Mouse (Mus musculus) hindbrain, embryonic 14.5 days (tissue): Measurements from ENCODE around the gene Rbbp5. TPM values are rescaled to one million over a fixed set of nuclear protein-coding genes. Genes with fewer than 3 reads are reported as not detected.
"Not testable (repeated sequence)": the region's sequence is repeated elsewhere in the genome, so short reads cannot be mapped to it uniquely, and the experiment has no call there.

Source experiments
- ATAC-seq: fragments of 200-750 bp; cut with Nextera tagmentation; 2 replicates; pipeline ENCODE4 v1.8.0; 2017; ENCODE audit warnings: moderate number of reproducible peaks, mild to moderate bottlenecking, moderate TSS enrichment, moderate library complexity; ENCODE audit not compliant: low FRiP score
- DNase-seq: peaks from one replicate; pipeline ENCODE4 v3.0.0-alpha.2; 2015; ENCODE audit warnings: low spot score
- H3K27ac ChIP-seq: fragments of 300-500 bp; sonication (generic); 2 replicates; pipeline ENCODE4 v1.5.1; 2014; ENCODE audit warnings: mild to moderate bottlenecking, moderate library complexity
- H3K27me3 ChIP-seq: fragments of 300-500 bp; sonication (generic); 2 replicates; pipeline ENCODE4 v1.6.1; 2014; ENCODE audit warnings: mild to moderate bottlenecking, low read length, mixed read lengths; ENCODE audit not compliant: control insufficient read depth, insufficient read depth
- H3K36me3 ChIP-seq: fragments of 300-500 bp; sonication (generic); replicated peaks from 2 replicates; pipeline ENCODE4 v1.6.1; 2014; ENCODE audit not compliant: control insufficient read depth, insufficient read depth
- H3K4me1 ChIP-seq: fragments of 300-500 bp; sonication (generic); replicated peaks from 2 replicates; pipeline ENCODE4 v1.6.1; 2014; ENCODE audit warnings: antibody characterized with exemption, low read length, mixed read lengths; ENCODE audit not compliant: control insufficient read depth, insufficient read depth
- H3K4me2 ChIP-seq: fragments of 300-500 bp; sonication (generic); replicated peaks from 2 replicates; pipeline ENCODE4 v1.6.1; 2014; ENCODE audit warnings: mild to moderate bottlenecking, moderate library complexity
- H3K4me3 ChIP-seq: fragments of 300-500 bp; sonication (generic); replicated peaks from 2 replicates; pipeline ENCODE4 v1.5.1; 2014; ENCODE audit warnings: mild to moderate bottlenecking, low read length
- H3K9ac ChIP-seq: fragments of 300-500 bp; sonication (generic); 2 replicates; pipeline ENCODE4 v1.6.1; 2014
- H3K9me3 ChIP-seq: fragments of 300-500 bp; sonication (generic); 2 replicates; pipeline ENCODE4 v1.6.1; 2016; ENCODE audit warnings: low read length; ENCODE audit not compliant: control insufficient read depth
- WGBS: fragments of 180-500 bp; shearing (Covaris S2); extraction: QIAGEN DNeasy Blood & Tissue Kit; methylation state at CpG from one replicate; pipeline ENCODE4 v1.1.7; 2014; 5-methylcytosine and 5-hydroxymethylcytosine counted together
- polyA plus RNA-seq: library from polyadenylated mRNA; unstranded; fragments of >200 nt; fragmentation: Nextera tagmentation; extraction: Ambion mirVana; gene quantifications from 2 replicates; pipeline ENCODE4 v1.2.1, GENCODE M21; 2014

Rbbp5 gene
- polyA plus RNA-seq, 1 experiment from 2014 or later = 40.9 TPM

DNA sequence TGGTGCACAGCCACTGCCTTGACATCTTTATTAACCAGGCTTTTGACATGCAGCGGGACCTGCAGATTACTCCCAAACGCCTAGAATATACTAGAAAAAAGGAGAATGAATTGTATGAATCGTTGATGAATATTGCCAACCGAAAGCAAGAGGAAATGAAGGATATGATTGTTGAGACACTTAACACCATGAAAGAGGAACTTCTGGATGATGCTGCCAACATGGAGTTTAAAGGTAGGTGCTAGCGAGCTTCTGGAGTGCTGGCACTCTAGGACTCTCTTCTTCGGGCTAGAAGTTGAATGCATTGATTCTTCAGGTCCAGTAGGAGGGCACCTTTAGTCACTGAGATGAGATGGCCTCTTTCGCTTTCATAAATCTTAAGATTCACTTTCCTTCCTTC lies 27.4 kb upstream of the Rbbp5 start:
- H3K27me3 ChIP-seq = no peaks in the 10 kb centered on the region
- no peaks in the 10 kb centered on the region for H3K4me1 ChIP-seq
- 90% methylated on average over 7 of the region's 7 CpGs for WGBS
- H3K27ac ChIP-seq = no peak overlapping the region
- H3K4me3 ChIP-seq = no peak overlapping the region
- H3K9me3 ChIP-seq = no peaks in the 10 kb centered on the region
- no peak overlapping the region for H3K9ac ChIP-seq
- DNase-seq (no peak), ATAC-seq (no peak)
- H3K36me3 ChIP-seq = peaks cover 50% of the 10 kb centered on the region
- no peak overlapping the region for H3K4me2 ChIP-seq

GRCm38 (mm10) chr1:132464651-132465050 lies 12.5 kb upstream of the Rbbp5 start:
- no peak for ATAC-seq
- WGBS = 92% methylated on average over 5 of the region's 5 CpGs

DNA sequence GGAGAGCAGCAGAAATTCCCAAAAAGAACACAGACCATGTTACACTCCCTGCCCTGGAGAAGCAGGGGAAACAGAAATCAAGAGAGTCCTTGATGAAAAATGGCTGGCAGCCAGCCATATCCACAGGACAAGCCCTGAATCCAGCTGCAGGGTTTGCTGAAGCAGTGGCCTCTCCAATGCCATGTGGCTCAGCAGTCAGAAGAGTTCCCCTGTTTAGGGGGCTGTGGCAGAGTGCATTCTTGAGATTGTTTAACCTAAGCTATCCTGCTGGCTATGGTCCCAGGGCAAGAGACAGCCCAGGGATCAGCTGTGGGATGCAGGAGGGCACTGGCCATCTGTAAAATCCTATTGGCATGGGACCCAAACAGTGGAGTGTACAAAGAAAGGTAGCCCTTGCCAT lies 8.2 kb upstream of the Rbbp5 start:
- Histone ChIP-seq H3K4me1 (no peaks in the 10 kb centered on the region), H3K9me3 (no peaks in the 10 kb centered on the region), H3K4me2 (no peak overlapping the region), H3K36me3 (peaks cover 25% of the 10 kb centered on the region), H3K27ac (no peak overlapping the region), H3K9ac (no peak overlapping the region), H3K27me3 (no peaks in the 10 kb centered on the region), H3K4me3 (no peak overlapping the region)
- no peak for ATAC-seq
- DNase-seq = no peak

More at GRCm38 (mm10) chr1:132464651-132465050, 12.5 kb upstream of the Rbbp5 start:
- Histone ChIP-seq H3K4me3 (no peak overlapping the region), H3K27me3 (no peaks in the 10 kb centered on the region), H3K9ac (no peak overlapping the region), H3K4me1 (no peaks in the 10 kb centered on the region), H3K27ac (no peak overlapping the region), H3K4me2 (no peak overlapping the region), H3K9me3 (no peaks in the 10 kb centered on the region), H3K36me3 (peaks cover 50% of the 10 kb centered on the region)
- no peak for DNase-seq

- no peak overlapping the region for H3K9ac ChIP-seq
- H3K36me3 ChIP-seq = peaks cover 19% of the 10 kb centered on the region
- DNase-seq (no peak), ATAC-seq (no peak)
- H3K9me3 ChIP-seq = no peaks in the 10 kb centered on the region
- 93% methylated on average over 7 of the region's 7 CpGs for WGBS
- H3K27me3 ChIP-seq = no peaks in the 10 kb centered on the region
- no peak overlapping the region for H3K27ac ChIP-seq
- no peak overlapping the region for H3K4me3 ChIP-seq
- H3K4me1 ChIP-seq = no peaks in the 10 kb centered on the region
- H3K4me2 ChIP-seq = no peak overlapping the region
Measured at GRCm38 (mm10) chr1:132469519-132469918, 7.6 kb upstream of the Rbbp5 start.

DNA sequence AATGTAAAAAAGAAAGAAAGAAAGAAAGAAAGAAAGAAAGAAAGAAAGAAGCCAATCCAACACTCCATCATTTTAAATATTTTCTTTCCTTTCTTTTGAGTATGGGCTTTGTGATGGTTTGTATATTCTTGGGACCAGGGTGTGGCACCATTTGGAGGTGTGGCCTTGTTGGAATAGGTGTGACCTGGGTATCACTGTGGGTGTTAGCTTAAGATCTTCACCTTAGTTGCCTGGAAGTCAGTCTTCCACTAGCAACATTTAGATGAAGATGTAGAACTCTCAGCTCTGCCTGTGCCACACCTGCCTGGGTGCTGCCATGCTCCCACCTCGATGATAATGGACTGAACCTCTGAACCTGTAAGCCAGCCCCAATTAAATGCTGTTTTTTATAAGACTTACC lies 7.1 kb upstream of the Rbbp5 start:
- not testable (repeated sequence) for ATAC-seq, H3K4me2 ChIP-seq, H3K4me1 ChIP-seq, H3K9ac ChIP-seq, H3K27me3 ChIP-seq, DNase-seq, H3K27ac ChIP-seq, H3K4me3 ChIP-seq, H3K9me3 ChIP-seq
- H3K36me3 ChIP-seq = peaks cover 14% of the 10 kb centered on the region; the same call in 1 of the 2 replicates
- 93% methylated on average over 1 of the region's 1 CpGs for WGBS

DNA sequence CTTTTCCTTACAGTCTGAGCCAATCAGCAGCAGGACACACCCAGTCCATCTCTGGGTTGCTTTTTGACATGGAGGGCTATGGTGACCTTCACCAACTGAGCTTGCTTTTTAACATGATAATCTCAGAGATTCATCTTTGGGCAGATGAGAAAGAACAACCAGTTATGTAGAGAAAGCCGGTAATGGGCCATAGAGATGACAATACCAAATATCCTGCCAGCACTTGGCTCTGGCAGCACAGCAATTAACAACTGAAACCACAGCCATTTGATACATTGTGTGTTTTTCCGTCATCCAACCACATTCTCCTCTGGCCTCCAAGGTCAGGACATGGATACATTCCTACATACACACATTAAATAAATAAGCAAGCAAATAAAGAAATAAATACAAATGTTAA lies 6.1 kb upstream of the Rbbp5 start:
- no peak overlapping the region for H3K9ac ChIP-seq
- H3K4me2 ChIP-seq = no peak overlapping the region
- no peak for DNase-seq
- 91% methylated on average over 2 of the region's 2 CpGs for WGBS
- H3K9me3 ChIP-seq = no peaks in the 10 kb centered on the region
- H3K27ac ChIP-seq = no peak overlapping the region
- no peak overlapping the region for H3K4me3 ChIP-seq
- no peaks in the 10 kb centered on the region for H3K27me3 ChIP-seq
- peaks cover 7% of the 10 kb centered on the region; the same call in 1 of the 2 replicates for H3K36me3 ChIP-seq
- H3K4me1 ChIP-seq = peaks cover 5% of the 10 kb centered on the region; the same call in 1 of the 2 replicates
- no peak for ATAC-seq

DNA sequence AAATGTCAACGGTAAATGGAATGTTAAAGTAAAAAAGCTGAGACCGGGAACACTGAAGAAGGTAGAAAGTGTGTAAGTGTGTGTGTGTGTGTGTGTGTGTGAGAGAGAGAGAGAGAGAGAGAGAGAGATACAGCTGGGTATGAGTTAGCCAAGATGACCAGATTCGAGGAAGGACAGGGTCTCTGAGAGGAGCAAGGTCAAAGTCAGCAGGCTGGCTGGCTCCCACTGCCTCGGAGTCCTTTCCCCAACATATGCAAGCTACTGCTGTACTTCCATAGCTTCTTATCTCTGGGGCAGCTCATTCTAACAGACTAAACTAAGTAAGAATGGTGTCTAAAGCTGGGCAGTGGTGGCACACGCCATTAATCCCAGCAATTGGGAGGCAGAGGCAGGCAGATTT lies 5.7 kb upstream of the Rbbp5 start:
- H3K27ac ChIP-seq = no peak overlapping the region
- ATAC-seq = no peak

GRCm38 (mm10) chr1:132472537-132472936 lies 4.6 kb upstream of the Rbbp5 start:
- Histone ChIP-seq H3K36me3 (no peaks in the 10 kb centered on the region), H3K27ac (no peak overlapping the region), H3K9ac (no peak overlapping the region), H3K27me3 (no peaks in the 10 kb centered on the region), H3K4me2 (no peak overlapping the region), H3K4me1 (peaks cover 10% of the 10 kb centered on the region), H3K9me3 (no peaks in the 10 kb centered on the region), H3K4me3 (no peak overlapping the region)
- ATAC-seq (no peak), DNase-seq (peak; percentile 28)
- WGBS = 68% methylated on average over 5 of the region's 5 CpGs

More for the DNA sequence above, 5.7 kb upstream of the Rbbp5 start:
- no peak for DNase-seq
- H3K4me1 ChIP-seq = peaks cover 10% of the 10 kb centered on the region
- peaks cover 4% of the 10 kb centered on the region; the same call in 1 of the 2 replicates for H3K36me3 ChIP-seq
- H3K9me3 ChIP-seq = no peaks in the 10 kb centered on the region
- H3K9ac ChIP-seq = no peak overlapping the region
- WGBS = 90% methylated on average over 5 of the region's 5 CpGs
- no peak overlapping the region for H3K4me2 ChIP-seq
- H3K27me3 ChIP-seq = no peaks in the 10 kb centered on the region
- no peak overlapping the region for H3K4me3 ChIP-seq

GRCm38 (mm10) chr1:132474496-132474895 lies 2.7 kb upstream of the Rbbp5 start:
- Histone ChIP-seq H3K27ac (no peak overlapping the region), H3K36me3 (no peaks in the 10 kb centered on the region), H3K4me3 (no peak overlapping the region), H3K9ac (no peak overlapping the region), H3K4me1 (peaks cover 21% of the 10 kb centered on the region), H3K27me3 (no peaks in the 10 kb centered on the region), H3K9me3 (no peaks in the 10 kb centered on the region), H3K4me2 (no peak overlapping the region)
- ATAC-seq (no peak), DNase-seq (no peak)
- WGBS = 76% methylated on average over 1 of the region's 1 CpGs

DNA sequence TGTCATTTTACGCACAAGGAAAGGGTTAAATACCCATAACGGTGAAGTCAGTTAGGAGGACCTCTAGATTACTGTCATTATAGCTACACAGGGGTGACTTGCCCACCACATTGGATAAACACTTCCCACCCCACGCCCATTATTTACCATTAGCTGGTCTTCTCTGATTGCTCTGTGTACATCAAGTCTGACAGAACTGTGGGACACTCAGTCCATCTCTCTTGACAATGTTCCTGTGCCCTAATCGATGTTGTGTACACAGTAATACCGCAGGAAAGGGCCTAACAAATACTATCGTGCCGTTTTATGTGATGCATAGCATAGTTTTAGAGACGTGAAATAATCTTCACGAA lies 614 bp upstream of the Rbbp5 start:
- Histone ChIP-seq H3K36me3 (no peaks in the 10 kb centered on the region), H3K9me3 (no peaks in the 10 kb centered on the region), H3K4me2 (peak overlapping the region; percentile 71), H3K27me3 (no peaks in the 10 kb centered on the region), H3K9ac (peak overlapping the region; percentile 73), H3K4me3 (peak overlapping the region; percentile 74), H3K27ac (peak overlapping the region; percentile 65), H3K4me1 (peaks cover 21% of the 10 kb centered on the region)
- ATAC-seq (peak; percentile 44), DNase-seq (no peak)
- 7% methylated on average over 9 of the region's 9 CpGs for WGBS
